Mouse (Mus musculus): ENCODE results near the gene 4930432M17Rik. TPM values are rescaled to one million over a fixed set of nuclear protein-coding genes. Genes with fewer than 3 reads are reported as not detected.

The 4930432M17Rik gene
- not detected in 2 replicates for polyA plus RNA-seq (2015; fragmentation: Nextera tagmentation; extraction: Ambion mirVana)

DNA sequence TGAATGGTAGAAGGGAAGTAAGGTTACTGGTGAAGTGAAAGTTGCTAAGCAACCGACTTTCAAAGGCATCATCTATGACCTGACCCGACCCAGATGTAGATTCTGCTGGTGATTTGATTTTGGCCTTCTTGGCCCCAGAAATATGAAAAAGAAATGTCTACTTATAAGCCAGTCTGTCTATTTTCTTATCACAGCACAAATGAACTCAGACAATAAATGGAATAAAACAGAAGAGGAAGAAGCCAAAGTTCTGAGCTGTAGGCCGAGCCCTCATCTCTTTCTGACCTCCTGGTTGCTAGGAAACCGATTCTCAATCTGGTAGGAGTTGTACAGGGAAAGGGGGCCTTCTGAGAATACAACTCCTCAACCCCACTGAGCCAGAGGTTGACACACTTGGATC lies at the start of gene 4930432M17Rik:
Gene 4930432M17Rik, plus strand, starts transcription at position 301 of the 400 bp plus-strand sequence.
- H3K4me3 ChIP-seq (ENCODE audit: low read depth, low read length): no peak within 1 kb of the TSS
- no peaks in the 10 kb centered on the region for H3K9me3 ChIP-seq (replicated peaks; ENCODE audit: control insufficient read depth, low read length, poor library complexity, severe bottlenecking)
- H3K27me3 ChIP-seq (ENCODE audit: control insufficient read depth, insufficient read depth, low read depth, low read length): no peaks in the 10 kb centered on the region
- H3K4me2 ChIP-seq (ENCODE audit: low read length): no peak within 1 kb of the TSS
- no peak within 1 kb of the TSS for H3K9ac ChIP-seq (ENCODE audit: low read depth, low read length)
- no peaks in the 10 kb centered on the region for H3K4me1 ChIP-seq (ENCODE audit: control insufficient read depth, insufficient read depth, low read length)
- 59% methylated on average over 4 of the region's 4 CpGs for WGBS
- H3K27ac ChIP-seq (ENCODE audit: low read length): no peak within 1 kb of the TSS
- ATAC-seq: no peak
- H3K36me3 ChIP-seq (ENCODE audit: control insufficient read depth, insufficient read depth, low read length): no peaks in the 10 kb centered on the region

DNA sequence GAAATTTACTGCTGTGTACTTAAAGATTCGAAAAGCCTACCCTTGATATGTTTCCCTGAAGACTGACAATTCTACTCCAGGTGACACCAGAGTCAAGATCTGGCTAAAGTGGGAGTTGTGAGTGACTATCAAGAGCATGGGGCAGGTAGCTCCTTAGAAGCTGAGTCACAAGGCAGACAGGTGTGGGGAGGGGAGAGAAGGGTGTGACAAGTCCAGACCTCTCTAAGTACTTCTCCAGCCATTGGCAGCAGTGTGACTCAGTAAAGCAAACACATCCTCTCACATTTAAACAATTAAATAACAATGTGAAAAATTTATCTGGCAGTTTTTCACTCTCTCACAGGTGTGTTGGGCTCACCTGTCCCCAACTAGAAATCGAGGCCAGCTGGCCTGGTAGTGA lies 44.9 kb upstream of the 4930432M17Rik start:
- H3K4me3 ChIP-seq (ENCODE audit: low read depth, low read length): no peak overlapping the region
- no peaks in the 10 kb centered on the region for H3K36me3 ChIP-seq (ENCODE audit: control insufficient read depth, insufficient read depth, low read length)
- no peak overlapping the region for H3K4me2 ChIP-seq (ENCODE audit: low read length)
- no peak overlapping the region for H3K9ac ChIP-seq (ENCODE audit: low read depth, low read length)
- no peaks in the 10 kb centered on the region for H3K9me3 ChIP-seq (replicated peaks; ENCODE audit: control insufficient read depth, low read length, poor library complexity, severe bottlenecking)
- 80% methylated on average over 2 of the region's 2 CpGs for WGBS
- no peaks in the 10 kb centered on the region for H3K4me1 ChIP-seq (ENCODE audit: control insufficient read depth, insufficient read depth, low read length)
- no peak for ATAC-seq
- H3K27me3 ChIP-seq (ENCODE audit: control insufficient read depth, insufficient read depth, low read depth, low read length): no peaks in the 10 kb centered on the region
- no peak overlapping the region for H3K27ac ChIP-seq (ENCODE audit: low read length)

DNA sequence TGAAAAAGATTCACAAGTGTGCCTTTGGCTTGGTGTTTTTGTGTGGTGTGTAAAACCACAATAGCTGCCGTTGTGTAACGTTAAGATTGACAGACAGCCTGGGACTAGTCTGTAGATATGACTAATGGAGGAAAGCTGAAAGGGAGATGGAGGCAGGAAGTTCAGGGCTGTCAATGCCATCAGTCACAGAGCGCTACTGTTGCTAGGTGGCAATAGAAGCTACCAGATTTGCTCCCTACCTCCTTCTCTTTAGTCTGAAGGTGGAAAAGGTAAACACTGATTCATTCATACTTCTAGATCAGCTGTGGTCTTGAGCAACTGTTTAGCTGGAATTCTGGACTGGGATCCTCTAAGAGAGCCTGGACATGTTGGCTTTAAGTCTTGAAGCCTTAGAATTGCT lies 44.3 kb upstream of the 4930432M17Rik start:
- no peak overlapping the region for H3K9ac ChIP-seq (ENCODE audit: low read depth, low read length)
- no peaks in the 10 kb centered on the region for H3K27me3 ChIP-seq (ENCODE audit: control insufficient read depth, insufficient read depth, low read depth, low read length)
- H3K4me1 ChIP-seq (ENCODE audit: control insufficient read depth, insufficient read depth, low read length): no peaks in the 10 kb centered on the region
- no peak overlapping the region for H3K4me2 ChIP-seq (ENCODE audit: low read length)
- no peak overlapping the region for H3K27ac ChIP-seq (ENCODE audit: low read length)
- no peaks in the 10 kb centered on the region for H3K9me3 ChIP-seq (replicated peaks; ENCODE audit: control insufficient read depth, low read length, poor library complexity, severe bottlenecking)
- WGBS: 96% methylated on average over 3 of the region's 3 CpGs
- no peak for ATAC-seq
- H3K4me3 ChIP-seq (ENCODE audit: low read depth, low read length): no peak overlapping the region
- H3K36me3 ChIP-seq (ENCODE audit: control insufficient read depth, insufficient read depth, low read length): no peaks in the 10 kb centered on the region

DNA sequence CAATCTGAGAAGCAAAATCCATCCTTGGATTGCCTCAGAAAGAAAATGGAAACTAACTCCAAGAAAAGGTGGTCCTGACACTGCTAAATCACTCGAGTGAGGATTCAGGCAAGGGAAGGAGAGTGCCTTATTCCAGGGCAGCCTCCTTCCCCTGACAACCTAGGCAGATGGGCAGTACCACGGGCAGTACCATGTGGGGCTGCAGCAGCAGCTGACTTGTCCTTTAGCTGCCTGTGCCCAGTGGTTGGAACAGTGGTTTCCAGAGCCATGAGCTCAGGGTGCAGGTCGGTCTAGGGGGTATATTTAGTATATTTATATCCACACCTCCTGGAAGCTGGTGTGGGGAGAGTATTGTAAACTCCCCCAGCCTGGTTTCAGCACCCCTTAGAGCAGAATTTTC lies 42.3 kb upstream of the 4930432M17Rik start:
- Histone ChIP-seq H3K4me3 (ENCODE audit: low read depth, low read length) (no peak overlapping the region), H3K27me3 (ENCODE audit: control insufficient read depth, insufficient read depth, low read depth, low read length) (no peaks in the 10 kb centered on the region), H3K9ac (ENCODE audit: low read depth, low read length) (no peak overlapping the region), H3K9me3 (replicated peaks; ENCODE audit: control insufficient read depth, low read length, poor library complexity, severe bottlenecking) (no peaks in the 10 kb centered on the region), H3K4me1 (ENCODE audit: control insufficient read depth, insufficient read depth, low read length) (no peaks in the 10 kb centered on the region), H3K4me2 (ENCODE audit: low read length) (no peak overlapping the region), H3K36me3 (ENCODE audit: control insufficient read depth, insufficient read depth, low read length) (no peaks in the 10 kb centered on the region), H3K27ac (ENCODE audit: low read length) (no peak overlapping the region)
- no peak for ATAC-seq
- 66% methylated on average over 3 of the region's 3 CpGs for WGBS

- Histone ChIP-seq H3K9me3 (replicated peaks; ENCODE audit: control insufficient read depth, low read length, poor library complexity, severe bottlenecking) (no peaks in the 10 kb centered on the region), H3K9ac (ENCODE audit: low read depth, low read length) (no peak overlapping the region), H3K4me1 (ENCODE audit: control insufficient read depth, insufficient read depth, low read length) (no peaks in the 10 kb centered on the region), H3K4me3 (ENCODE audit: low read depth, low read length) (no peak overlapping the region), H3K27ac (ENCODE audit: low read length) (no peak overlapping the region), H3K36me3 (ENCODE audit: control insufficient read depth, insufficient read depth, low read length) (no peaks in the 10 kb centered on the region), H3K27me3 (ENCODE audit: control insufficient read depth, insufficient read depth, low read depth, low read length) (no peaks in the 10 kb centered on the region), H3K4me2 (ENCODE audit: low read length) (no peak overlapping the region)
- no peak for ATAC-seq
- 82% methylated on average over 7 of the region's 7 CpGs for WGBS
Measured at GRCm38 (mm10) chr3:121630626-121631025, 39.9 kb upstream of the 4930432M17Rik start.

DNA sequence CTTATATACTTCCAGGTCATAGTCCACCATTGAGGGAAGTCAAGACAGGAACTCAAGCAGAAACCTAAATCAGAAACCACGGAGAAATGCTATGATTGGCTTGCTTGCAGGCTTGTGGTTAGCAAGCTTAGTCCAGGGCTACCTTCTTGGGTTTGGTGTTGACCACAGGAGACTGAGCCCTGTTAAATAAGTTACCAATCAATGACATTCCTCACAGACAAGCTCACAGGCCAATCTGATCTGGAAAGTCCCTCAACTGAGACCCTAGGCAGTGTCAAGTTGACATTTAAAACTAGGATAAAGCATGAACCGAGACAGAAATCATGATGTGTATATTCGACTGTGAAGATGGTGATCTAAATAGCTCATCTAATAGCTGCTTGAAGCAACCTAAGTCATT lies 35.6 kb upstream of the 4930432M17Rik start:
- Histone ChIP-seq H3K27me3 (ENCODE audit: control insufficient read depth, insufficient read depth, low read depth, low read length) (no peaks in the 10 kb centered on the region), H3K4me1 (ENCODE audit: control insufficient read depth, insufficient read depth, low read length) (no peaks in the 10 kb centered on the region), H3K4me3 (ENCODE audit: low read depth, low read length) (no peak overlapping the region), H3K9ac (ENCODE audit: low read depth, low read length) (no peak overlapping the region), H3K27ac (ENCODE audit: low read length) (no peak overlapping the region), H3K9me3 (replicated peaks; ENCODE audit: control insufficient read depth, low read length, poor library complexity, severe bottlenecking) (no peaks in the 10 kb centered on the region), H3K4me2 (ENCODE audit: low read length) (no peak overlapping the region), H3K36me3 (ENCODE audit: control insufficient read depth, insufficient read depth, low read length) (no peaks in the 10 kb centered on the region)
- ATAC-seq: no peak
- 92% methylated on average over 3 of the region's 3 CpGs for WGBS

GRCm38 (mm10) chr3:121635505-121635904 lies 35.1 kb upstream of the 4930432M17Rik start:
- no peaks in the 10 kb centered on the region for H3K36me3 ChIP-seq (ENCODE audit: control insufficient read depth, insufficient read depth, low read length)
- 77% methylated on average over 7 of the region's 7 CpGs for WGBS
- no peak for ATAC-seq

DNA sequence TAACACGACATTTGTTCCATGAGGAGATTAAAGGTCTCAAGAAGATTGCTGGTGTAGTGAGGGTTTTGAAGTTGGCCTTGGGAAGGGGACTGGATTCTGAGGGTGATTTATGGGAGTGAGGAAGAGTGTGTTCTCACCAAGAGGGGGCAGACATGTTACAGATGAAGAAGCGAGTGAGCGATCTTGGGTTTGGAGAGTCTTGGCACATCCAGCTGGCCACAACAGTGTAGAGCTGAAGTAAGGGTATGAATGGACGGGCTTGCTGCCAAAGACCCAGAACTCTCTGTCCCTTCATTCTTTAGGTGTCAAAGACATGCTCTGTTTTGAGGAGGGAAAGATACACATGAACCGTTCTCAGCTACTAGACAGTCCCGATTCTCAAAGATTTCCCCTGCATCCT lies 34.2 kb upstream of the 4930432M17Rik start:
- H3K9me3 ChIP-seq (replicated peaks; ENCODE audit: control insufficient read depth, low read length, poor library complexity, severe bottlenecking): no peaks in the 10 kb centered on the region
- H3K9ac ChIP-seq (ENCODE audit: low read depth, low read length): no peak overlapping the region
- no peak overlapping the region for H3K27ac ChIP-seq (ENCODE audit: low read length)
- no peaks in the 10 kb centered on the region for H3K4me1 ChIP-seq (ENCODE audit: control insufficient read depth, insufficient read depth, low read length)
- H3K27me3 ChIP-seq (ENCODE audit: control insufficient read depth, insufficient read depth, low read depth, low read length): no peaks in the 10 kb centered on the region
- no peaks in the 10 kb centered on the region for H3K36me3 ChIP-seq (ENCODE audit: control insufficient read depth, insufficient read depth, low read length)
- H3K4me3 ChIP-seq (ENCODE audit: low read depth, low read length): no peak overlapping the region
- no peak overlapping the region for H3K4me2 ChIP-seq (ENCODE audit: low read length)
- 0 out of 2 replicates have a peak, but pooled peaks have one; percentile 56 for ATAC-seq
- WGBS: 69% methylated on average over 6 of the region's 6 CpGs

More at GRCm38 (mm10) chr3:121635505-121635904, 35.1 kb upstream of the 4930432M17Rik start:
- no peaks in the 10 kb centered on the region for H3K27me3 ChIP-seq (ENCODE audit: control insufficient read depth, insufficient read depth, low read depth, low read length)
- no peak overlapping the region for H3K27ac ChIP-seq (ENCODE audit: low read length)
- no peaks in the 10 kb centered on the region for H3K9me3 ChIP-seq (replicated peaks; ENCODE audit: control insufficient read depth, low read length, poor library complexity, severe bottlenecking)
- no peaks in the 10 kb centered on the region for H3K4me1 ChIP-seq (ENCODE audit: control insufficient read depth, insufficient read depth, low read length)
- no peak overlapping the region for H3K9ac ChIP-seq (ENCODE audit: low read depth, low read length)
- H3K4me2 ChIP-seq (ENCODE audit: low read length): no peak overlapping the region
- H3K4me3 ChIP-seq (ENCODE audit: low read depth, low read length): no peak overlapping the region

DNA sequence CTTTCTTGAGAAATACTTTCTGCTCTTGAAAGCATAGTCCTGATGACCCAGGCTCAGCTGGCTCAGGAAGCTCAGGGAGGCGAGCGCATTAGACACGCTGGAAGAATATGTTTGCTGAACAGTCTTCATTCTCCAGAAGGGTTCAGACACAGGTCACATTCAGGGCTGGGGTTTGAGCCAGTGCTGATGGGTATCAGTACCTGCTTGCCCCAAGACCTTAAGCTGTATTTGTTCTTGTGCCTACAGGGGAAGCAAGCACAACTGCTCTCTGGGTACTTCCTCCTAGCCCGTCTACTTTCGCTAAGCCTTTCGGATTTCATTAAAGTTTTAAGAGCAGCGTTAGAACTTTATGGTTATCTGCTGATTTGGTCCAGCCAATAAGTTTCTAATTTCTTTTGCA lies 33.8 kb upstream of the 4930432M17Rik start:
- no peaks in the 10 kb centered on the region for H3K36me3 ChIP-seq (ENCODE audit: control insufficient read depth, insufficient read depth, low read length)
- no peaks in the 10 kb centered on the region for H3K27me3 ChIP-seq (ENCODE audit: control insufficient read depth, insufficient read depth, low read depth, low read length)
- H3K4me1 ChIP-seq (ENCODE audit: control insufficient read depth, insufficient read depth, low read length): no peaks in the 10 kb centered on the region
- no peak overlapping the region for H3K4me2 ChIP-seq (ENCODE audit: low read length)
- H3K27ac ChIP-seq (ENCODE audit: low read length): no peak overlapping the region
- 0 out of 2 replicates have a peak, but pooled peaks have one; percentile 17 for ATAC-seq
- no peak overlapping the region for H3K9ac ChIP-seq (ENCODE audit: low read depth, low read length)
- WGBS: 86% methylated on average over 7 of the region's 7 CpGs
- H3K4me3 ChIP-seq (ENCODE audit: low read depth, low read length): no peak overlapping the region
- H3K9me3 ChIP-seq (replicated peaks; ENCODE audit: control insufficient read depth, low read length, poor library complexity, severe bottlenecking): no peaks in the 10 kb centered on the region
